Mouse (Mus musculus): ENCODE results near the gene Mpv17. TPM values are rescaled to one million over a fixed set of nuclear protein-coding genes. Genes with fewer than 3 reads are reported as not detected.
A peak's percentile ranks its signal among the peaks of the same experiment; 100 is the strongest.

The Mpv17 gene
- polyA plus RNA-seq, 1 experiment from 2014 or later = 111 TPM

DNA sequence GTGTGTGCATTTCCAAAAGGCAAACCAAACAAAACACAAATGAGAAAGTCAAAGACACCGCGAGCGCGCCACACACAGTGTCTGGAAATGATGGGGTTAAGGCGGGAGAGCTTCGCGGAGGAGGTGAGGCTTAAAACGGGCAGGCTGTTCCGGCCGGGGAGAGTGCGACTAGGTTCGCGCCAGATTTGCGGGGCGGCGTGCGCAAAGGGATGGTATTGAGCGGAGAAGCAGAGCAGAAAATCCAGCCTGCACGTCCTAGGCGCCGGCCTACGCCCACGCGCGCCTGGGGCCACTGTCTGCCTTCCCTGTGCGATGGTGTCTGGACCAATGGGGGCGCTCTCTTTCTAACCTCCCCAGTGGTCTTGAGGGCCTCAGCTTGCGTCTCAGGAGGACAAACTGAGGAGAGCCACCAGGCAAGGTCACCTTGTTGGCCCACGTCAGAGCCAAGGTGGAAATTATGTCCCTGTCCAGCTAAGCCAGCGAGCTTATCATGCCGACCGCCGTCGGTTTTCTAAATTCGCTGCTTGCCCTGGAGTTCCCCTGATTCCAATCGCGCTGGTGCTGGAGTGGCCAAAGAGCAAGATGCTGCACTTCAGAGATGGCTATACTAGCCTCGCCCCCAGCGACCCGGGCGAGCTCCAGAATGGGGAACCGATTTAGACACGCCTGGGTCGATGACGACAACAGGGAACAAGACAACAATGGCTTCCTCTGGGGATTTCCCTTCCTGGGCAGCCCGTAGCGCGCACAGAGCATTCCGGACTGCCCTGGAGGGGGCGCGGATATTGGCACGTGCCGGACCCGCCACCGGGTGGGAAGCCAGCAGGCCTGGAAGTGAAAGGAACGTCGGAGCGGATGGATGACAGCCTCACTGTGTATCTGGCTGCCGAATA lies 59.0 kb downstream of the Mpv17 start:
- WGBS = under 1% methylated on average over 59 of the region's 59 CpGs
- Histone ChIP-seq H3K27me3 (ENCODE audit: control insufficient read depth, insufficient read depth, low read length) (peaks cover 82% of the 10 kb centered on the region), H3K4me2 (ENCODE audit: low read length) (peak overlapping the region; percentile 75), H3K27ac (replicated peaks in 1 of 2; ENCODE audit: control insufficient read depth in 1 of 2, insufficient read depth in 1 of 2, low read depth in 2 of 2, low read length in 2 of 2) (no peak overlapping the region; a peak in 1 of 4 replicates), H3K9ac (ENCODE audit: low read length) (peak overlapping the region; percentile 39; the same call in 1 of the 2 replicates), H3K9me3 (ENCODE audit: control insufficient read depth, low read length) (no peaks in the 10 kb centered on the region), H3K4me1 (ENCODE audit: control insufficient read depth in 2 of 2, insufficient read depth in 2 of 2, low read length in 2 of 2) (peaks cover 16 to 31% of the 10 kb centered on the region in 2 experiments), H3K4me3 (ENCODE audit: control insufficient read depth in 1 of 2, insufficient read depth in 1 of 2, low read depth in 1 of 2, low read length in 2 of 2) (peak overlapping the region; percentile 32 to 39), H3K36me3 (ENCODE audit: control insufficient read depth, insufficient read depth, low read length) (no peaks in the 10 kb centered on the region)
- peak; percentile 69; the same call in 1 of the 2 replicates for ATAC-seq (ENCODE audit: insufficient number of reproducible peaks, insufficient read depth, low FRiP score, low read depth)

DNA sequence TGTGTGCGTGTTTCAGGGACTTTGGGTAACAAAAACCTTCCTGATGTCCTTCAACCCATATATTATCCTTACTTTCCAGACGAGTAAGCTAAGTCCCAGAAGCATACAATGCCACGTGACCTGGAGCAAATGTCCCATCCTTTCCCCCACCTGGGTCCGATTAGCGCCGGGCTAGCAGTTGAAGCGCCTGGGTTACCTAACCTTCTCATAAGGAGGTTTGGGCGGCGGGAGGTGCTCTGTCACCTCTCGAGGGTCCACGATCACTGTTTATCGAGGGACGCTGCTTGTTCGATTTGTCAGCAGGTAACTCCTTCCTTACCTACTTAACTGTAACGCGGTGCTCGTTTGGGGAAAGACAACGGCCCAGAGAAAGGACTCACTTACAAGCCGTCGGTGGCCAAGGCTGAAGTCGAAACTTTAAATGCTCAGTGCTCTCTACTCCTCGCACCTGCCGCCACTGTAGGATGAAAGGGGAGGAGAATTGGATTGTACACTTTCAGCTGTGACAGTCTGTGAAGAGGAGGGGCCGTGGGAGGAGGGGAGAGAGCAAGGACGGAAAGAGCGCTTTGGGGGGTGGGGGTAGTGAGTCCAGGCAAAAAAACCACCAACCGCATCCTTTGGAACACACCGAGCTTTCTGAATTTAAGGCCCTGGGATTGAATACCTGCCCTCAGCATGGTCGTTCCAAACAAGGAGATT lies 59.8 kb downstream of the Mpv17 start:
- H3K4me2 ChIP-seq (ENCODE audit: low read length) = peak overlapping the region; percentile 75
- ATAC-seq (ENCODE audit: insufficient number of reproducible peaks, insufficient read depth, low FRiP score, low read depth) = no peak
- H3K9me3 ChIP-seq (ENCODE audit: control insufficient read depth, low read length) = no peaks in the 10 kb centered on the region
- H3K4me1 ChIP-seq (ENCODE audit: control insufficient read depth in 2 of 2, insufficient read depth in 2 of 2, low read length in 2 of 2) = peaks cover 16 to 31% of the 10 kb centered on the region in 2 experiments
- no peak overlapping the region for H3K27ac ChIP-seq (replicated peaks in 1 of 2; ENCODE audit: control insufficient read depth in 1 of 2, insufficient read depth in 1 of 2, low read depth in 2 of 2, low read length in 2 of 2)
- H3K4me3 ChIP-seq (ENCODE audit: control insufficient read depth in 1 of 2, insufficient read depth in 1 of 2, low read depth in 1 of 2, low read length in 2 of 2) = peak overlapping the region; percentile 32 to 39
- H3K9ac ChIP-seq (ENCODE audit: low read length) = no peak overlapping the region; the same call in 1 of the 2 replicates
- no peaks in the 10 kb centered on the region for H3K36me3 ChIP-seq (ENCODE audit: control insufficient read depth, insufficient read depth, low read length)
- WGBS = 2% methylated on average over 29 of the region's 29 CpGs
- H3K27me3 ChIP-seq (ENCODE audit: control insufficient read depth, insufficient read depth, low read length) = peaks cover 90% of the 10 kb centered on the region

DNA sequence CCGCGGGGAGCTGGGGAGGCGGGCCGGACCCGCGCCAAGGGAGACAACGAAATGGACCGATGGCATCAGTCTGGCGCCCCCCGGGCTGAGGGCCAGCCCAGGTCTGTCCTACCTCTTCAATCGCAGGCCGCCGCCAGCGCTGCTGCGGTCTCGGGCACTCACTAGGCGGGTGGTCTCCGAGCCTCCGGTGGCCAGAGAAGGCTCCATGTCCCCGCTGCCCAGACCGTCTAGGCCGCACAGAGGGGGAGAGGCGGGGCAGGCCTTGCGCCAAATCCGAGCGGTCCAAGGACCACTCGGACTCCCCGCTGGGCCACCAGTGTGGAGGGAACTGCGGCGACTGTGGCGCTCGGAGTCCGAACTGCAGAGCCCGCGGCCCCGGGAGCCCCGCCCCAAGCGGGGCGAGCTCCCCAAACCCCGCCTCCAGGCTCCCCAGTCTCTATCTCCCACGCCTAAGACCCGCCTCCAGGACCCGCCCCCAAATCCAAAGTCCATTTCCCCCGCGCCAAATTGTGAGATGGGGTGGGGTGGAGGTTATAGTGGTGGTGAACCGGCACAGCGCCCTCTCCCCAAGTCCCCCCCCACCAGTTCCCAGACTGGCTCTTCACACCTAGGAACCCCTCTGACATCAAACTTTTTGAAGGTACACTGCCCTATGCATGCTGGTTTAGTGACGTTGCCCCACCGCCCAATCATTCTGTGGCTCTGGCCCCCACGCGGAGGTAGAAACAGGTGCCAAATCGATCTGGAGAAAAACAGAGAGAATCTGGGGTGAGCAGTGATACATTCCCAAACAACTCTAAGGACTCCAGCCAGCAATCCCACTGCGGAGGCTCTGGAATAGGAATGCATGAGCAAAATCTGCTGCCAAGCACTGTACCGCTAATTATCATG lies 60.7 kb downstream of the Mpv17 start:
- ATAC-seq (ENCODE audit: insufficient number of reproducible peaks, insufficient read depth, low FRiP score, low read depth) = no peak
- Histone ChIP-seq H3K4me1 (ENCODE audit: control insufficient read depth in 2 of 2, insufficient read depth in 2 of 2, low read length in 2 of 2) (peaks cover 16 to 31% of the 10 kb centered on the region in 2 experiments), H3K36me3 (ENCODE audit: control insufficient read depth, insufficient read depth, low read length) (no peaks in the 10 kb centered on the region), H3K4me2 (ENCODE audit: low read length) (peak overlapping the region; percentile 75), H3K4me3 (ENCODE audit: control insufficient read depth in 1 of 2, insufficient read depth in 1 of 2, low read depth in 1 of 2, low read length in 2 of 2) (peak overlapping the region; percentile 31 to 41), H3K27me3 (ENCODE audit: control insufficient read depth, insufficient read depth, low read length) (peaks cover 95% of the 10 kb centered on the region), H3K9ac (ENCODE audit: low read length) (peak overlapping the region; percentile 21; the same call in 1 of the 2 replicates), H3K27ac (replicated peaks in 1 of 2; ENCODE audit: control insufficient read depth in 1 of 2, insufficient read depth in 1 of 2, low read depth in 2 of 2, low read length in 2 of 2) (no peak overlapping the region), H3K9me3 (ENCODE audit: control insufficient read depth, low read length) (no peaks in the 10 kb centered on the region)
- under 1% methylated on average over 53 of the region's 54 CpGs for WGBS

DNA sequence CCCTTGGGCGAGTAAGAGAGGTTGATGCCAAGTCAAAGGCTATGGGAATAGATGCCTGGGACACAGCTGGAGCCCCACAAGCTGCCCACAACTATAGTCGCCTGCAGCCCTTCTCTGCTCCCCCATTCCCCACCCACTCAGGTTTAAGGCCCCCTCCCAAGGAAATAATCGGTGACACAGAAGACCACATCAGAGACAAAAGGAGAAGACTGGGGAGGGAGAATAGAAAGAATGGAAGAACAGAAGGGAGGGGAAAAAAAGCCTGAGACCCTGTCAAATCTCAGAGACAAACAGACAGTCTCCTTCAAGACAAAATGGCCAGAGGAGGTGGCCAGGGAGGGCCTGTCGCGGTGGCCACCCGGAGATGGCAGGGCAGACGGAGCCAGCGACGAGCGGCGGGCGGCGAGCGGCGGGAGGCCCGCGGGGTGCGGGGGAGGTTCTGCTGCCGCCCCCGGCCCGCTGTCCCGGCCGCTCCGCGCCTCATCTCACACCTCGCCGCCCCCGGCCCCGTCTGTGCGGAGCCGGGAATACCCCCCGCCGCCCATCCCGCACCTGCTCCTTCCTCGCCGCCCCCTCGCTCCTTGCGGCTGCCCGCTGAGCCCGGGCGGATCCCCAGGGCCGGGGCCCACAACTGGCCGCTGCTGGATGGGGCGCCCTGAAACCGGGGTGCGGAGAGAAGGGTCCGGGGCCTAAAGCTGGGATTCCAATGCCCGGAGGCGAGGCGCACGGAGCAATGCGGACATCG lies 61.6 kb downstream of the Mpv17 start:
- Histone ChIP-seq H3K4me1 (ENCODE audit: control insufficient read depth in 2 of 2, insufficient read depth in 2 of 2, low read length in 2 of 2) (peaks cover 16 to 31% of the 10 kb centered on the region in 2 experiments), H3K9ac (ENCODE audit: low read length) (0 out of 2 replicates have a peak overlapping the region, but pooled peaks have one; percentile 21), H3K27ac (replicated peaks in 1 of 2; ENCODE audit: control insufficient read depth in 1 of 2, insufficient read depth in 1 of 2, low read depth in 2 of 2, low read length in 2 of 2) (no peak overlapping the region), H3K36me3 (ENCODE audit: control insufficient read depth, insufficient read depth, low read length) (no peaks in the 10 kb centered on the region), H3K4me3 (ENCODE audit: control insufficient read depth in 1 of 2, insufficient read depth in 1 of 2, low read depth in 1 of 2, low read length in 2 of 2) (peak overlapping the region; percentile 31 to 41), H3K4me2 (ENCODE audit: low read length) (peak overlapping the region; percentile 75), H3K27me3 (ENCODE audit: control insufficient read depth, insufficient read depth, low read length) (peaks cover 95% of the 10 kb centered on the region), H3K9me3 (ENCODE audit: control insufficient read depth, low read length) (no peaks in the 10 kb centered on the region)
- 4% methylated on average over 45 of the region's 53 CpGs for WGBS
- ATAC-seq (ENCODE audit: insufficient number of reproducible peaks, insufficient read depth, low FRiP score, low read depth) = no peak; the same call in 1 of the 2 replicates

Other genes starting within 250 kb of the Mpv17 start
- 437 and 480 TPM in 2 replicates for gene Ost4, start 246.5 kb downstream of the Mpv17 start, polyA plus RNA-seq (2014; fragmentation: Nextera tagmentation; extraction: Ambion mirVana)
- gene Emilin1, start 240.8 kb downstream of the Mpv17 start, polyA plus RNA-seq (2014; fragmentation: Nextera tagmentation; extraction: Ambion mirVana) = 91.8 and 108 TPM in 2 replicates
- 9.7 and 12.1 TPM in 2 replicates for gene Khk, start 232.8 kb downstream of the Mpv17 start, polyA plus RNA-seq (2014; fragmentation: Nextera tagmentation; extraction: Ambion mirVana)
- gene Cgref1, start 208.7 kb downstream of the Mpv17 start, polyA plus RNA-seq (2014; fragmentation: Nextera tagmentation; extraction: Ambion mirVana) = 2.0 and 3.8 TPM in 2 replicates
- gene Preb, start 193.9 kb downstream of the Mpv17 start, polyA plus RNA-seq (2014; fragmentation: Nextera tagmentation; extraction: Ambion mirVana) = 49.7 and 59.5 TPM in 2 replicates
- 0.07 and 0.15 TPM in 2 replicates for gene Tcf23, start 185.6 kb downstream of the Mpv17 start, polyA plus RNA-seq (2014; fragmentation: Nextera tagmentation; extraction: Ambion mirVana)
- gene Atraid, start 105.9 kb downstream of the Mpv17 start, polyA plus RNA-seq (2014; fragmentation: Nextera tagmentation; extraction: Ambion mirVana) = 142 and 156 TPM in 2 replicates
- gene Slc5a6, start 105.3 kb downstream of the Mpv17 start, polyA plus RNA-seq (2014; fragmentation: Nextera tagmentation; extraction: Ambion mirVana) = 6.5 and 7.2 TPM in 2 replicates
- 13.3 and 14.3 TPM in 2 replicates for gene Cad, start 99.5 kb downstream of the Mpv17 start, polyA plus RNA-seq (2014; fragmentation: Nextera tagmentation; extraction: Ambion mirVana)
- gene Dnajc5g, start 48.0 kb downstream of the Mpv17 start, polyA plus RNA-seq (2014; fragmentation: Nextera tagmentation; extraction: Ambion mirVana) = not detected in 2 replicates
- gene Slc30a3, start 46.0 kb downstream of the Mpv17 start, polyA plus RNA-seq (2014; fragmentation: Nextera tagmentation; extraction: Ambion mirVana) = 0.26 and 0.43 TPM in 2 replicates
- 7.0 and 9.3 TPM in 2 replicates for gene Trim54, start 37.5 kb downstream of the Mpv17 start, polyA plus RNA-seq (2014; fragmentation: Nextera tagmentation; extraction: Ambion mirVana)
- not detected in 2 replicates for gene Ucn, start 15.4 kb downstream of the Mpv17 start, polyA plus RNA-seq (2014; fragmentation: Nextera tagmentation; extraction: Ambion mirVana)
- gene Gm29609, start 25.7 kb upstream of the Mpv17 start, polyA plus RNA-seq (2014; fragmentation: Nextera tagmentation; extraction: Ambion mirVana) = 1.1 and 2.0 TPM in 2 replicates
- gene Gtf3c2, start 25.9 kb upstream of the Mpv17 start, polyA plus RNA-seq (2014; fragmentation: Nextera tagmentation; extraction: Ambion mirVana) = 39.9 and 42.6 TPM in 2 replicates
- 118 and 120 TPM in 2 replicates for gene Snx17, start 39.0 kb upstream of the Mpv17 start, polyA plus RNA-seq (2014; fragmentation: Nextera tagmentation; extraction: Ambion mirVana)
- gene Eif2b4, start 39.2 kb upstream of the Mpv17 start, polyA plus RNA-seq (2014; fragmentation: Nextera tagmentation; extraction: Ambion mirVana) = 50.7 and 52.5 TPM in 2 replicates
- gene Zfp513, start 48.1 kb upstream of the Mpv17 start, polyA plus RNA-seq (2014; fragmentation: Nextera tagmentation; extraction: Ambion mirVana) = 3.3 and 4.3 TPM in 2 replicates
- 85.4 and 91.1 TPM in 2 replicates for gene Ppm1g, start 66.4 kb upstream of the Mpv17 start, polyA plus RNA-seq (2014; fragmentation: Nextera tagmentation; extraction: Ambion mirVana)
- 124 and 125 TPM in 2 replicates for gene Nrbp1, start 86.6 kb upstream of the Mpv17 start, polyA plus RNA-seq (2014; fragmentation: Nextera tagmentation; extraction: Ambion mirVana)
- gene Gm9970, start 87.0 kb upstream of the Mpv17 start, polyA plus RNA-seq (2014; fragmentation: Nextera tagmentation; extraction: Ambion mirVana) = 0.41 and 1.1 TPM in 2 replicates
- 4.8 and 5.4 TPM in 2 replicates for gene Krtcap3, start 97.4 kb upstream of the Mpv17 start, polyA plus RNA-seq (2014; fragmentation: Nextera tagmentation; extraction: Ambion mirVana)
- gene Ift172, start 136.9 kb upstream of the Mpv17 start, polyA plus RNA-seq (2014; fragmentation: Nextera tagmentation; extraction: Ambion mirVana) = 22.3 and 28.5 TPM in 2 replicates
- gene Fndc4, start 141.8 kb upstream of the Mpv17 start, polyA plus RNA-seq (2014; fragmentation: Nextera tagmentation; extraction: Ambion mirVana) = 21.7 and 22.8 TPM in 2 replicates
- gene Gckr, start 143.2 kb upstream of the Mpv17 start, polyA plus RNA-seq (2014; fragmentation: Nextera tagmentation; extraction: Ambion mirVana) = not detected in 2 replicates